Mouse (Mus musculus) midbrain, postnatal 0 days (tissue): ENCODE measurements around the gene Cux1. TPM values are rescaled to one million over a fixed set of nuclear protein-coding genes. Genes with fewer than 3 reads are reported as not detected.

Experiments used
- ATAC-seq: fragments of 200-750 bp; cut with Nextera tagmentation; 2 replicates; pipeline ENCODE4 v1.8.0; 2017; ENCODE audit warnings: moderate number of reproducible peaks, mild to moderate bottlenecking, moderate TSS enrichment, moderate library complexity; ENCODE audit not compliant: low FRiP score
- DNase-seq: peaks from one replicate; pipeline ENCODE4 v3.0.0-alpha.2; 2015; ENCODE audit warnings: low spot score
- H3K27ac ChIP-seq: fragments of 300-500 bp; sonication (generic); 2 replicates; pipeline ENCODE4 v1.5.1; 2014; ENCODE audit warnings: low read depth, mild to moderate bottlenecking, low read length, mixed read lengths
- H3K27me3 ChIP-seq: fragments of 300-500 bp; sonication (generic); 2 replicates; pipeline ENCODE4 v1.6.1; 2014; ENCODE audit warnings: low read length, control low read depth, mixed read lengths; ENCODE audit not compliant: insufficient read depth
- H3K36me3 ChIP-seq: fragments of 300-500 bp; sonication (generic); 2 replicates; pipeline ENCODE4 v1.6.1; 2014; ENCODE audit warnings: low read length, control low read depth, mixed read lengths; ENCODE audit not compliant: insufficient read depth
- H3K4me1 ChIP-seq: fragments of 300-500 bp; sonication (generic); 2 replicates; pipeline ENCODE4 v1.6.1; 2014; ENCODE audit warnings: mild to moderate bottlenecking, control low read depth, antibody characterized with exemption, low read length, mixed read lengths; ENCODE audit not compliant: insufficient read depth
- H3K4me2 ChIP-seq: fragments of 300-500 bp; sonication (generic); 2 replicates; pipeline ENCODE4 v1.6.1; 2014; ENCODE audit warnings: low read depth, mild to moderate bottlenecking, low read length, mixed read lengths; ENCODE audit not compliant: poor library complexity, severe bottlenecking
- H3K4me3 ChIP-seq: fragments of 300-500 bp; sonication (generic); 2 replicates; pipeline ENCODE4 v1.5.1; 2014; ENCODE audit warnings: low read depth, mild to moderate bottlenecking, low read length, moderate library complexity
- H3K9ac ChIP-seq: fragments of 300-500 bp; sonication (generic); replicated peaks from 2 replicates; pipeline ENCODE4 v1.6.1; 2014; ENCODE audit warnings: mild to moderate bottlenecking, low read length, moderate library complexity, mixed read lengths; ENCODE audit not compliant: poor library complexity, severe bottlenecking
- H3K9me3 ChIP-seq: fragments of 300-500 bp; sonication (generic); 2 replicates; pipeline ENCODE4 v1.6.1; 2016; ENCODE audit warnings: low read length, control low read depth
- CTCF ChIP-seq: IDR thresholded peaks from 2 replicates; pipeline ENCODE4 v1.5.1; 2016; ENCODE audit warnings: antibody characterized with exemption, mild to moderate bottlenecking
- WGBS: fragments of 180-500 bp; shearing (Covaris S2); extraction: QIAGEN DNeasy Blood & Tissue Kit; methylation state at CpG from one replicate; pipeline ENCODE4 v1.1.7; 2014; 5-methylcytosine and 5-hydroxymethylcytosine counted together
- polyA plus RNA-seq: library from polyadenylated mRNA; unstranded; fragments of >200 nt; fragmentation: Nextera tagmentation; extraction: Ambion mirVana; gene quantifications from 2 replicates; pipeline ENCODE4 v1.2.1, GENCODE M21; 2015
- total RNA-seq: library from RNA; depleted of rRNA; stranded (reverse); fragments of >200 nt; gene quantifications from 2 replicates; pipeline ENCODE4 v1.2.3, GENCODE M21; 2014

Gene Cux1
- total and polyA plus RNA-seq, 2 experiments from 2014 or later, result 97.9 to 133 TPM

DNA sequence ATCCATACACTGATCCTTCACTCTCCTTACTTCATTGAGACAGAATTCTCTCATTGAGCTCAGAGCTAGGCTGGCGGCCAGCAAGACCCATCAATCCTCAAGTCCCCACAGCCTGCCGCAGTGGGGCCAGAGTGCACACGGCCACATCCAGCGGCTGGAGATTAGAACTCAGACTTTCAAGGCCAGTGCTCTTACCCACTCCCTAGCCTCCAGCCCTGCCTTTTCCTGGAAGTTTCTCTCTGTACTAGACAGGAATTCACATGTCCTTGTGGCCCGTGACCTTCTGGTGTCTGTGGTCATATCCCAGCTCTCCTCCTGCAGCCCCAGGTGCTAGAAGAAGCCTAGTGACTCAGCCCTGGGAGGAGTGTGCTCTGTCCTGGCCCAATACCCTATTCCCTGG is 330.7 kb downstream of the Cux1 start:
- no peak overlapping the region for H3K4me3 ChIP-seq

DNA sequence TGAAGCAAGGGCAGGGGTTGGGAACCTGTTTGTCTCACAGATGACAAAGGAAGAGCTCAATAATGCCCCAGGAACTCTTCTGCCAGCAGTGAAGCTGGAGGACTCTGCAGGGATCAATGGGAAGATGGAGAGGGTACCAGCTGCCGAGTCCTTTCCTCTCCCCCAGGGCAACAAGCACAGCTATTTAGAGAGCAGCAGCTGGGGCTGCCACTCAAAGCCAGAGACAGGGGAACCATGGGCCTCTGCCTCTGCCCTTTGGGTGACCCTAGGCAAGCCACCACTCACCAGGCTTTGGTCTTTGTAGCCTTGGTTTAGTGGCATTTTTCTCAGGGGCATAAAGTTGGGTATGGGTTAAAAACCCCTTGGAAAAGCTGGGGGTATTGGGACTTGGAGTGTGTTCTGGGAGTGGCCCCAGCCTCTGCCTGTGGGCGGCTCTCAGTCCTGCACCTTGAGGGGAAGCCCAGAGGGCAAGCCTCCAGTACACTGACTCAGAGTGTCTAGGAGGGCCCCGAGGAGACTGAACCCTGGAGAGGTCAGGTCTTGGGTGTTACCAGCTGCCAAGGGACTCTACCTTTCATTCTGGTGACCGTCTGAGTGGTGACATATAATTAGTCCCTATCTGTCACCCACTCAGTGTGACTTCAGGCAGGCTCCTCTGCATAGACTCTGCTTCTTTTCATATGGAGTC is 336.8 kb downstream of the Cux1 start:
- H3K4me1 ChIP-seq, result no peaks in the 10 kb centered on the region
- peaks cover 42% of the 10 kb centered on the region for H3K36me3 ChIP-seq
- H3K27ac ChIP-seq, result no peak overlapping the region
- no peak for ATAC-seq
- no peak for TF ChIP-seq CTCF
- no peak for DNase-seq
- H3K9me3 ChIP-seq, result no peaks in the 10 kb centered on the region
- H3K4me3 ChIP-seq, result no peak overlapping the region
- 72% methylated on average over 4 of the region's 4 CpGs for WGBS
- H3K4me2 ChIP-seq, result no peak overlapping the region
- H3K9ac ChIP-seq, result no peak overlapping the region
- no peaks in the 10 kb centered on the region for H3K27me3 ChIP-seq

More for the DNA sequence above, 330.7 kb downstream of the Cux1 start:
- H3K9ac ChIP-seq, result no peak overlapping the region
- no peak for TF ChIP-seq CTCF
- H3K27ac ChIP-seq, result no peak overlapping the region
- peaks cover 5% of the 10 kb centered on the region for H3K36me3 ChIP-seq
- no peaks in the 10 kb centered on the region for H3K27me3 ChIP-seq
- DNase-seq, result no peak
- no peak for ATAC-seq
- H3K9me3 ChIP-seq, result no peaks in the 10 kb centered on the region
- WGBS, result 83% methylated on average over 5 of the region's 5 CpGs
- no peak overlapping the region for H3K4me2 ChIP-seq
- peaks cover 4% of the 10 kb centered on the region; the same call in 1 of the 2 replicates for H3K4me1 ChIP-seq

DNA sequence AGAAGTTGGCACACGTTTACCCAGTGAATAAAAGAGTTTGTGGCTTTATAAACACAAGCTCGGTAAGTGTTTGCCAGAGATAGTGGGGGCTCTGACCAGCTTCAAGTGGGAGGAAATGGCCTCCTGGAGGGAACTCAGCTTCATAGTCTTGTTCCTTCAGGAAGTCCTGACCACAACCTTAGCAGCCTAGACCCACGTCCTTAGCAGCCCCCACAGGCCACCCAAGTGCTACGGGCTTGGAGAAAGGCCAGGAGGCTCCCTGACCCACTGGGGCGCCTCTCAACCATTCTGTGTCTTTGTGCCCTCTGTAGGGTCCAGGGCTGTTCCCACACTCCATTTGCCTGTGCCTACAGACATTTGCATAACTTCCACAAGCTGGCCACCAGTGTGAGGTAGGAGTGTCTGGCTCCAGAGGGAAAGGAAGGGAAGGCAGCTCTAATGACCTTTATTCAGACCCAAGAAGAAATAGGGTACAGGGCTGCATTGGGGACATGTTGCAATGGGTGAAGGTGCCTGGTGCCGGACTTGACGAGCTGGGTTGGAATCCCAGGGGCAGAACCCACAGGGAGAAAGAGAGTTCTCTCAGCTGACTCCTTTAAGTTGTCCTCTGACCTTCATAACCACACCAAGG is 340.9 kb downstream of the Cux1 start:
- Histone ChIP-seq H3K36me3 (peaks cover 60% of the 10 kb centered on the region), H3K4me1 (no peaks in the 10 kb centered on the region), H3K27me3 (no peaks in the 10 kb centered on the region), H3K4me2 (no peak overlapping the region), H3K27ac (no peak overlapping the region), H3K4me3 (no peak overlapping the region), H3K9me3 (no peaks in the 10 kb centered on the region), H3K9ac (no peak overlapping the region)
- DNase-seq (no peak), ATAC-seq (no peak)
- 75% methylated on average over 7 of the region's 7 CpGs for WGBS
- no peak for TF ChIP-seq CTCF

DNA sequence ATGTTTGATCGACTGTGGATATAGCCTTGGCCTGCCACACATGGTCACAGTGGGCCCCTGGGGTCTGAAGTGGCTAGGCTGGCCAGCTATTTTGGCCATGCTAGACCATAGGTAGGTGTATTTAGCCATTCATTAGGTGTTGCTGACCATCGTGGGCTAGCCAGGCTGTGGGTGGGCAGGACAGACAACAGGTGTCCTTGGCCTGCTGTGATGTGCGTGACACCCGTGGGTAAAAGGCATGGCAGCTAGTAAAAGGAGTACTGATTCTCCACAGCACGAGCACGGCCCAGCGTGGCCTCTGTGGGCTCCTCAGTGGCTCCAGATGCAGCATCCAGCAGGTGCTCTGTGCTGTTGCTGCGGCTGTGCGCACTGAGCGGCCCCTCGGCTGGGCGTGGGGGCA is 348.7 kb downstream of the Cux1 start:
- no peak for TF ChIP-seq CTCF
- DNase-seq (no peak), ATAC-seq (no peak)
- 85% methylated on average over 12 of the region's 12 CpGs for WGBS
- Histone ChIP-seq H3K27me3 (no peaks in the 10 kb centered on the region), H3K9ac (no peak overlapping the region), H3K27ac (no peak overlapping the region), H3K4me1 (no peaks in the 10 kb centered on the region), H3K4me3 (no peak overlapping the region), H3K36me3 (peaks cover 22% of the 10 kb centered on the region), H3K4me2 (no peak overlapping the region), H3K9me3 (no peaks in the 10 kb centered on the region)

DNA sequence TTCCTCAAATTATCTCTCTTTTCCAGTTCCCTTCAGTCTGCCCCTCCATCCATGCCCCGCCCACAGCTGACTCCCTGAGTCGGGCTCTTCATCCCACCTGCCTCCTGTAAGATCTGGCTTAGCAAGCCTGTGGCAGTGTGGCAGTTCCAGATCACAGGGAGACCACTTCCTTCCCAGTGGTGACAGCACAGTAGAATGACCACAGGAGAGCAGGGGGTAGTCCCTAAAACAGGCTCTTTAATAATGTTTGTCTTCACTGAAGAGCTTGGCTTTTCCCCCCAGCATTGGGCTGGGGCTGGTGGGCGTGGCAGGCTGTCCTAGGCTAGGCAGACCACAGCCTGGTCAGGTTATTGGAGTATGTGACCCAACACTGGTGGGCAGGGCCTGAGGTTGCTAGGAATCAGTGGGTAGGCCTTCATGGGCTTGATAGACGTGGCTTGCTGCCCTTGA is 349.3 kb downstream of the Cux1 start:
- Histone ChIP-seq H3K9me3 (no peaks in the 10 kb centered on the region), H3K9ac (no peak overlapping the region), H3K27ac (no peak overlapping the region), H3K36me3 (peaks cover 19% of the 10 kb centered on the region; the same call in 1 of the 2 replicates), H3K27me3 (no peaks in the 10 kb centered on the region), H3K4me3 (no peak overlapping the region), H3K4me2 (no peak overlapping the region), H3K4me1 (no peaks in the 10 kb centered on the region)
- TF ChIP-seq CTCF, result no peak
- no peak for DNase-seq
- WGBS, result 71% methylated on average over 4 of the region's 4 CpGs
- no peak for ATAC-seq

DNA sequence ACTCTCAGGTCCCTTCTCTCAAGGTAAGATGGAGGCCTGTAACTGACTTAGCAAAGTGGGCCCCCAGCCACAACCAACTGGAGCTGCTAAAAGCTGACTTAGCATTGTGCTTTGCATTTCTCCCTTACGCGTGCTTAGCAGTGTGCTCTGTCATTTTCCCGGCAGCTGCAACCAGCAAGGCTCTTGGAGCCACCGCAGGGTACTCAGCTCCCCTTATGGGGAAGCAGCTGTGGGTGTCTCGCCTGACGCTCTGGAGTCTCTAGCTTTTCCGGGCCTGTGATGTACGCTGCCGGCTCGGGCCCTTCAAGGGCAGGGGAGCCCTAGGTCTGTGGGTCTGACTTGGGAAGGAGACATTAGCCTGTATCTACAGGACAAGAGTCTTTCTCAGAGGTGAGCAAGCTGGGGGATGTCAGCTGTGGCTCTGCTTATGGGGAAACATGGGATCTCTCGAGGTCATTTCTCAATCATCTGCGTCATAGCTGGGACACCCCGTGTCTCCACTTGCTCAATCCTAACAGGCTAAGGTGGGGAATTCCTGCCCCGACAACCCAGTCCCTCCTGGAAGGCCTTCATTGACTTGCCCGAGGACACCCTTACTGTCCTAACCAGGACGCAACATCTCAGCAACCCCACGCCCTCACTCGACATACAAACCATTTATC is 350.2 kb downstream of the Cux1 start:
- no peak for TF ChIP-seq CTCF
- DNase-seq, result no peak
- Histone ChIP-seq H3K4me1 (no peaks in the 10 kb centered on the region), H3K4me3 (no peak overlapping the region), H3K36me3 (peaks cover 18% of the 10 kb centered on the region; the same call in 1 of the 2 replicates), H3K4me2 (no peak overlapping the region), H3K27me3 (no peaks in the 10 kb centered on the region), H3K9ac (no peak overlapping the region), H3K9me3 (no peaks in the 10 kb centered on the region), H3K27ac (no peak overlapping the region)
- no peak for ATAC-seq
- whole genome bisulfite sequencing, result 87% methylated on average over 18 of the region's 18 CpGs
